11 mouse cellular contexts compared by ENCODE assay signal in the genomic region with DNA sequence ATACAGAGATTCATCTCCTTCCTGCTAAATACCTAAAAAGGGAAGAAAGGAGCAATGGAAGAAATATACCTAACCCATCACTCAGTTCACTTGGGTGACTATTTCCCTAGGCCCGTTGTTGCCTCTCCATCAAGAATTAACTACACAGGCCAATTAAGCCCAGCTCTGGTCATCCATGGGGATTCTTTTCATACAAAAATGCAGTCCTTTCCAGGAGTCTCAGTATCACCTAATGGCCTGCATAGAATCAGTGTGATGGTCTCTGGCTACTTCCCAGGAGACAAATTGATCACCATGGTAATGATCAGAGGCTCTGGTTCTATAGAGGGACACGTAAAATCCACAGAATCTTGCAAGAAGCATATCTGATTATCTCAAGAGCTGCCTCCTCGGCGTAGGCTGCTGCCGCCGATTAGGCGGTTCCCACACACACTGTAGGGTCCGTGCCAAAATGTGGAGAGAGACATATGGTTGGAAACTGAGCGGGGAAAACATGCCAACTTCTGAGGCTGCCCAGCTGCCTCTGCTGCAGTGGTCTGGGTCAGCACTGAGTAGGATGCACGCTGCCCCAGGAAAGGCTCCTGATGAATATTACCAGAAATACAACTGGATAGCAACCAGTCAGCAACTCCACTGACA. TPM values are rescaled to one million over a fixed set of nuclear protein-coding genes. Genes with fewer than 3 reads are reported as not detected.
DNase-seq lines count a peak whose midpoint lies in the region; ATAC-seq lines count a peak whose summit lies in the region.
"Had no signal": no experiment of that assay in that cellular context is flagged by ENCODE, and none has a peak within 500 bp of the region (broad histone marks: within the 10 kb centered on the region; RNA-seq: fewer than 3 reads in every experiment).

No protein-coding gene starts in this region.

- ATAC-seq in kidney, embryonic 16.5 days (ENCODE audit: low FRiP score, low TSS enrichment) = no peak
- peak; percentile 84 for ATAC-seq in neural tube, embryonic 14.5 days (ENCODE audit: low read depth)
- no peak for ATAC-seq in monocyte, adult 5-6 weeks (replicated peaks; ENCODE audit: insufficient number of reproducible peaks, low FRiP score, low TSS enrichment, poor library complexity, severe bottlenecking)

- WGBS in kidney, embryonic 16.5 days = 80% methylated on average over 10 of the region's 10 CpGs
- 56% methylated on average over 10 of the region's 10 CpGs for WGBS in neural tube, embryonic 14.5 days

- no peak overlapping the region for H3K9ac ChIP-seq in kidney, embryonic 16.5 days (replicated peaks; ENCODE audit: low read length)
- no peak overlapping the region for H3K9ac ChIP-seq in neural tube, embryonic 14.5 days (replicated peaks; ENCODE audit: low read depth, low read length)
- H3K9ac ChIP-seq: embryonic facial prominence, embryonic 13.5 days; limb, embryonic 12.5 days had no signal

- DNase-seq in kidney, postnatal 10 days = peak; percentile 7
- DNase-seq in cerebellum, postnatal 14 days = peak; percentile 85 to 91
- peak; percentile 68 to 80 for DNase-seq in layer of hippocampus, adult 18-20 months (ENCODE audit: low spot score in 2 of 2)
- DNase-seq in embryo, embryonic 10 days (ENCODE audit: low spot score) = no peak
- no peak for DNase-seq in natural killer cell, adult 2 months (ENCODE audit: low spot score in 2 of 2)

- H3K36me3 ChIP-seq in kidney, embryonic 16.5 days (ENCODE audit: insufficient read depth, low read length) = no peaks in the 10 kb centered on the region
- H3K36me3 ChIP-seq in neural tube, embryonic 14.5 days (ENCODE audit: control insufficient read depth, insufficient read depth, low read length) = no peaks in the 10 kb centered on the region
- H3K36me3 ChIP-seq: embryonic facial prominence, embryonic 13.5 days; G1E; limb, embryonic 12.5 days had no signal

- H3K27ac ChIP-seq in kidney, embryonic 16.5 days (ENCODE audit: low read length) = no peak overlapping the region
- H3K27ac ChIP-seq in neural tube, embryonic 14.5 days (ENCODE audit: low read depth, low read length) = no peak overlapping the region
- H3K27ac ChIP-seq: embryonic facial prominence, embryonic 13.5 days; limb, embryonic 12.5 days had no signal

- H3K4me3 ChIP-seq in kidney, embryonic 16.5 days (ENCODE audit: low read length) = no peak overlapping the region
- no peak overlapping the region for H3K4me3 ChIP-seq in neural tube, embryonic 14.5 days (ENCODE audit: low read depth, low read length)
- H3K4me3 ChIP-seq: embryonic facial prominence, embryonic 13.5 days; limb, embryonic 12.5 days had no signal

- no peak overlapping the region for H3K4me2 ChIP-seq in kidney, embryonic 16.5 days (replicated peaks; ENCODE audit: low read depth, low read length)
- H3K4me2 ChIP-seq in neural tube, embryonic 14.5 days (ENCODE audit: low read depth, low read length) = no peak overlapping the region
- H3K4me2 ChIP-seq: embryonic facial prominence, embryonic 13.5 days; limb, embryonic 12.5 days had no signal

- no peaks in the 10 kb centered on the region for H3K9me3 ChIP-seq in kidney, embryonic 16.5 days (ENCODE audit: low read length)
- no peaks in the 10 kb centered on the region for H3K9me3 ChIP-seq in neural tube, embryonic 14.5 days (ENCODE audit: control insufficient read depth, low read length)
- H3K9me3 ChIP-seq: embryonic facial prominence, embryonic 13.5 days; G1E; limb, embryonic 12.5 days had no signal

- H3K27me3 ChIP-seq in kidney, embryonic 16.5 days (ENCODE audit: insufficient read depth, low read length) = no peaks in the 10 kb centered on the region
- no peaks in the 10 kb centered on the region for H3K27me3 ChIP-seq in neural tube, embryonic 14.5 days (ENCODE audit: control insufficient read depth, insufficient read depth, low read length)
- H3K27me3 ChIP-seq: embryonic facial prominence, embryonic 13.5 days; limb, embryonic 12.5 days had no signal

- H3K4me1 ChIP-seq in kidney, embryonic 16.5 days (ENCODE audit: insufficient read depth, low read length) = no peaks in the 10 kb centered on the region
- no peaks in the 10 kb centered on the region for H3K4me1 ChIP-seq in neural tube, embryonic 14.5 days (ENCODE audit: control insufficient read depth, insufficient read depth, low read length)
- H3K4me1 ChIP-seq: embryonic facial prominence, embryonic 13.5 days; limb, embryonic 12.5 days had no signal

RNA-seq across cellular contexts. Expression of a gene that starts 40.4 kb away (rescaled TPM):
- 73.7 and 75.5 TPM in 2 replicates for polyA plus RNA-seq in kidney, embryonic 16.5 days (2015; fragmentation: Nextera tagmentation; extraction: Ambion mirVana)
- total RNA-seq in layer of hippocampus, adult 18-20 months (2021) = 1 to 10 TPM; 1.0 to 1.3 TPM
- polyA plus RNA-seq in neural tube, embryonic 14.5 days (2014; fragmentation: Nextera tagmentation; extraction: Ambion mirVana) = 6.8 and 7.5 TPM in 2 replicates
- total RNA-seq in monocyte, adult 5-6 weeks (2017) = 0.97 to 2.8 TPM (median 2.0 TPM) in 3 replicates

Comparison
In these comparisons a context has a peak if more than half of its experiments do, and no peak if none do; other contexts are left out.
1. DNase-seq: peak in kidney, postnatal 10 days (single experiment), cerebellum, postnatal 14 days (2 of 2) and layer of hippocampus, adult 18-20 months (2 of 2); none in embryo, embryonic 10 days (single experiment) and natural killer cell, adult 2 months (0 of 2).